Mouse (Mus musculus): ENCODE measurements around the gene P4ha3. TPM values are rescaled to one million over a fixed set of nuclear protein-coding genes. Genes with fewer than 3 reads are reported as not detected.

The P4ha3 gene
- total and polyA plus RNA-seq, 3 experiments = 0.35 TPM; not detected in 2

GRCm38 (mm10) chr7:100276397-100276796, 8.9 kb upstream of the P4ha3 start:
- peak; percentile 62 for DNase-seq (ENCODE audit: low read depth, low spot score)
- Histone ChIP-seq H3K27ac (ENCODE audit: control insufficient read depth, low read depth, low read length) (no peak overlapping the region), H3K4me1 (ENCODE audit: control insufficient read depth in 1 of 2, insufficient read depth in 2 of 2, low read length in 2 of 2) (no peaks in the 10 kb centered on the region), H3K4me3 (ENCODE audit: control insufficient read depth in 1 of 2, insufficient read depth in 1 of 2, low read depth in 2 of 2, low read length in 2 of 2) (no peak overlapping the region), H3K27me3 (ENCODE audit: control insufficient read depth in 1 of 2, insufficient read depth in 2 of 2, low read length in 2 of 2) (no peaks in the 10 kb centered on the region), H3K36me3 (ENCODE audit: control insufficient read depth in 1 of 2, insufficient read depth in 2 of 2, low read length in 2 of 2) (no peaks in the 10 kb centered on the region), H3K9ac (ENCODE audit: control insufficient read depth, low read depth, low read length, poor library complexity, severe bottlenecking) (no peak overlapping the region), H3K9me3 (replicated peaks; ENCODE audit: insufficient read depth, low read length) (no peaks in the 10 kb centered on the region), H3K79me2 (ENCODE audit: control insufficient read depth, insufficient read depth, low read length, poor library complexity) (no peaks in the 10 kb centered on the region)
- TF ChIP-seq ZNF384 (IDR thresholded peaks at IDR 0.05; ENCODE audit: low read depth, low read length) (peak; percentile 95), BHLHE40 (IDR thresholded peaks at IDR 0.05; ENCODE audit: borderline replicate concordance, low read depth, low read length) (no peak), ZC3H11A (IDR thresholded peaks at IDR 0.05; ENCODE audit: low read depth, low read length) (peak; percentile 35), HCFC1 (IDR thresholded peaks at IDR 0.05; ENCODE audit: low read depth, low read length) (no peak), SMC3 (IDR thresholded peaks at IDR 0.05; ENCODE audit: low read depth, low read length) (peak; percentile 64), POLR2AphosphoS2 (IDR thresholded peaks at IDR 0.05; ENCODE audit: low read length) (no peak), NRF1 (IDR thresholded peaks at IDR 0.05; ENCODE audit: insufficient read depth, low read depth, low read length, poor library complexity, severe bottlenecking) (no peak), POLR2AphosphoS5 (IDR thresholded peaks at IDR 0.05; ENCODE audit: borderline replicate concordance, low read depth, low read length) (no peak), TAL1 (IDR thresholded peaks at IDR 0.05; ENCODE audit: low read length) (no peak), TCF12 (IDR thresholded peaks at IDR 0.05; ENCODE audit: low read depth, low read length) (no peak), UBTF (IDR thresholded peaks at IDR 0.05; ENCODE audit: borderline replicate concordance, insufficient read depth, low read depth, low read length) (no peak), CTCF (IDR thresholded peaks at IDR 0.05 in 2 of 3, conservative IDR thresholded peaks at IDR 0.05 in 1 of 3; ENCODE audit: control insufficient read depth in 1 of 3, insufficient read depth in 1 of 3, low read depth in 2 of 3, low read length in 3 of 3, poor library complexity in 1 of 3, severe bottlenecking in 1 of 3) (peak; percentile 40 to 66 (median 62)), RAD21 (IDR thresholded peaks at IDR 0.05; ENCODE audit: low read depth, low read length) (peak; percentile 39), ZKSCAN1 (IDR thresholded peaks at IDR 0.05; ENCODE audit: low read depth, low read length) (no peak)

GRCm38 (mm10) chr7:100279803-100280202, 5.5 kb upstream of the P4ha3 start:
- H3K4me1 ChIP-seq (ENCODE audit: control insufficient read depth in 1 of 2, insufficient read depth in 2 of 2, low read length in 2 of 2) = no peaks in the 10 kb centered on the region
- no peaks in the 10 kb centered on the region for H3K36me3 ChIP-seq (ENCODE audit: control insufficient read depth in 1 of 2, insufficient read depth in 2 of 2, low read length in 2 of 2)
- no peaks in the 10 kb centered on the region for H3K79me2 ChIP-seq (ENCODE audit: control insufficient read depth, insufficient read depth, low read length, poor library complexity)
- peaks cover 0 to 2% of the 10 kb centered on the region in 2 experiments; a peak in 2 of 4 replicates for H3K27me3 ChIP-seq (ENCODE audit: control insufficient read depth in 1 of 2, insufficient read depth in 2 of 2, low read length in 2 of 2)
- TF ChIP-seq ZC3H11A (IDR thresholded peaks at IDR 0.05; ENCODE audit: low read depth, low read length) (peak; percentile 80), TBP (IDR thresholded peaks at IDR 0.05; ENCODE audit: low read depth, low read length) (no peak), RAD21 (IDR thresholded peaks at IDR 0.05; ENCODE audit: low read depth, low read length) (peak; percentile 89), SMC3 (IDR thresholded peaks at IDR 0.05; ENCODE audit: low read depth, low read length) (peak; percentile 77), BHLHE40 (IDR thresholded peaks at IDR 0.05; ENCODE audit: borderline replicate concordance, low read depth, low read length) (no peak), CTCF (IDR thresholded peaks at IDR 0.05 in 2 of 3, conservative IDR thresholded peaks at IDR 0.05 in 1 of 3; ENCODE audit: control insufficient read depth in 1 of 3, insufficient read depth in 1 of 3, low read depth in 2 of 3, low read length in 3 of 3, poor library complexity in 1 of 3, severe bottlenecking in 1 of 3) (peak; percentile 31 to 82 (median 68))
- H3K27ac ChIP-seq (ENCODE audit: control insufficient read depth, low read depth, low read length) = no peak overlapping the region
- DNase-seq (ENCODE audit: low read depth, low spot score) = peak; percentile 78
- H3K4me3 ChIP-seq (ENCODE audit: control insufficient read depth in 1 of 2, insufficient read depth in 1 of 2, low read depth in 2 of 2, low read length in 2 of 2) = no peak overlapping the region
- no peak overlapping the region for H3K9ac ChIP-seq (ENCODE audit: control insufficient read depth, low read depth, low read length, poor library complexity, severe bottlenecking)
- no peaks in the 10 kb centered on the region for H3K9me3 ChIP-seq (replicated peaks; ENCODE audit: insufficient read depth, low read length)

All from MEL (cell line).